Mouse (Mus musculus): Measurements from ENCODE around the gene Kndc1.

Gene Kndc1

GRCm38 (mm10) chr7:139894655-139895557, at the start of gene Kndc1:
Gene Kndc1 (plus strand): TSS chr7:139894696.
- DNase-seq (ENCODE audit: low spot score) = peak; percentile 70

- no peak for DNase-seq (ENCODE audit: low spot score)
Observed at GRCm38 (mm10) chr7:139845101-139845500, 49.4 kb upstream of the Kndc1 start.

- no peak for DNase-seq (ENCODE audit: low spot score)
Observed at GRCm38 (mm10) chr7:139850152-139850551, 44.3 kb upstream of the Kndc1 start.

DNA sequence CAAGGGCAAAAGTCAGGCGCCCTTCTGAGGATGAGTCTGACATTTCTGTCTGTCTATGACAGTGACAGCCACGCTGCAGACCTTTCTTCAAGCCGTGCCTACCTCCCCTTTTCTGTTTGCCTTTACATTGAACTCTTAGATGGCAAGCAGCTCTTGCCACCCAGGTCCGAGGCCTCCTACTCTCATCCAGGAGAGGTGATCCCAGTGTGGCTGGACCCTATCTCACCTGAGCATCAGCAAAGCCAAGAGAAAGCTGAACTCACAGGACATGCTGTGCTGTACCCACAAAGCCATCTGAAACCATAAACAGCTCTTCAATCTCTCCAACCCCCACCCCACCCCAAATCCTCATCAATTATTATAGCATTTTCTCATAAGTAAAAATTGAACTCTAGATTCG, 43.8 kb upstream of the Kndc1 start:
- no peak for DNase-seq (ENCODE audit: low spot score)

DNA sequence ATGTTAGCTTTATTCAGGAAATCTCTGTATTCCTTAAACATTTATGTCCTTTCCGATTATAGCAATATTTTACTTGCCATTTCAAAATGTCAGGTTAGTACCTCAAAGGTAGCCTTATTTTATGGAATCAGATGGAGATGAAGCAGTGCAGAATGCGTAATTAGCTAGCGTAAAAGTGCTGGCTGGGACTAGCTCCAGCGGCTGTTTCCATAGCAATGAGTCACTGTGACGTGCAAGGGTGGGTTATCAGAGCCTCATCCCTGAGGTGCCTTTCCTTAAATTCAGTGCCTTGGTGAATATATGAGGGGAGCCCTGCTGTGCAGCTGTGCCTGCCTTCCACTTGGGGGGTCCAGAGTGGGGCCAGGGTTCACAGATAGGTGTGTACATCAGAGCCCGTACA, 43.4 kb upstream of the Kndc1 start:
- DNase-seq (ENCODE audit: low spot score) = no peak

- no peak for DNase-seq (ENCODE audit: low spot score)
Observed at GRCm38 (mm10) chr7:139855261-139855660, 39.2 kb upstream of the Kndc1 start.

DNA sequence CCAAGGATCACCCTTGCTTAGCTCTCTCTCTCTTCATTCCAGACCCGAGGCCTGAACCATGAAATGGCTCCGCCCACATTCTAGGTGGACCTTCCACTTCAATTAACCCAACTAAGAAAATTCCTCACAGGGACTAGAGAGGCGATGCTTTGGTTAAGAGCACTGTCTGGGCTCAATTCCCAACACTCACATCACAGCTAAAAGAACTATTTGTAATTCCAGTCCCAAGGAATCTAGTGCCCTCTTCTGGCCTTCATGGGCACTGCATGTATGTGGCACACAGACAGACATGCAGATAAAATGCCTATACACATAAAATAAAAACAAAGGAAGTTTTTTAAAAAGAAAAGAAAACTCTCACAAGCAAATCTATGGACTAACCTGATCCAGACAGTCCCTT, 33.1 kb upstream of the Kndc1 start:
- peak; percentile 79 for DNase-seq (ENCODE audit: low spot score)

- DNase-seq (ENCODE audit: low spot score) = no peak
Observed at GRCm38 (mm10) chr7:139863076-139863475, 31.4 kb upstream of the Kndc1 start.

DNA sequence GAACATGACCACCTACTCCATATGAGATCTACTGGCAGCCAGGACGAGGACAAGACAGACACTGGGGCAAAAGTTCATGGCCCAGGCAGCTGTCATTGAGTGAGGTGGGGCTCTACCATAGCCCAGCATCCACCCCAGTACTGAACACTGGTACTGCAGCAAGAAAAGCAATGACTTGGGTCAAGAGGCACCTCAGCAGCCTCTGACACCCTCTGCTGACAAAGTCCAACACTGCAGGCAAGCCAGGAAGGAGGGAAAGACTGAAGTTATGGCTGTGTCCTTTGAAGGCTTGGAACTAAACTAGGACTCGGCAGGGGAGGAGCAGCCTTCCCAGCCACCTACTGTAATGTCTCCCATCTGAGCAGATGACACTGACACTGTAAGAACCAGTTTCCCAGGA, 30.2 kb upstream of the Kndc1 start:
- peak; percentile 59 for DNase-seq (ENCODE audit: low spot score)

- DNase-seq (ENCODE audit: low spot score) = no peak
Observed at GRCm38 (mm10) chr7:139864871-139865270, 29.6 kb upstream of the Kndc1 start.

DNA sequence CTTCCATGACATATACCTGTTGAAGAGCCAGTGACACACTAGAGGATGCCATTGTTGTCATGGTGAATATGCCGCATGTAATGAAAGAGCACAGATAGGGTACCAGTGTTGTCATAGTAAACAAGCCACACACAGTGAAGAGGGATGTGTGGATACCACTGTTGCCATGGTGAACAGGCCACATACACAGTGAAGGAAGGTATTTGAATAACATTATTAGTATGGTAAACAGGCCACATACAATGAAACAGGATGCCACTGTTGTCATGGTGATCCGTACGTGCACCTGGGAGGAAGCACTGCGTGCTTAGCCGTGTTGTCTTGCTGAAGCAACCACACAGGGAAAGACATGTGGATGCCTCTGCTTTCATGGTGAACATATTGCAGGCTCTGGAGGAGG, 23.5 kb upstream of the Kndc1 start:
- DNase-seq (ENCODE audit: low spot score) = no peak

- DNase-seq (ENCODE audit: low spot score) = peak; percentile 61
Observed at GRCm38 (mm10) chr7:139877167-139877792, 17.2 kb upstream of the Kndc1 start.

- DNase-seq (ENCODE audit: low spot score) = no peak
Observed at GRCm38 (mm10) chr7:139878122-139878521, 16.4 kb upstream of the Kndc1 start.

DNA sequence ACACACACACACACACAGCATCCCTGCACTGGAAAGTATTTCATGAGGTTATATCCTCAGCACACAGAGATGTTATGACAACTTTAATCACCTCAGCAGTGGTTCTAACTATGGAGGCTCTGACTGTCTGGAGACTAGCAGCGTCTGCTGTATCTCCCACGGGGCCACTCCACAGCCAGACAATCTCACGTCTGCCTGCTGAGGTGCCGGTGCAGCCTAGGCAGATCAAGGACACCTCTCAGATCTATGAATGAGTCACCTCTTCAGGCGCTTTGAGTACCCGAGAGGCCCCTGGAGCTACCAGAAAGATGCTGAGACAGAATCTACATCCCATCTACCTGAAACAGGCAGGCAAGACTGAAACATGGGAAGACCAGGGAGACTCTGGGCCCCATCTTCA, 15.9 kb upstream of the Kndc1 start:
- DNase-seq (ENCODE audit: low spot score) = no peak

DNA sequence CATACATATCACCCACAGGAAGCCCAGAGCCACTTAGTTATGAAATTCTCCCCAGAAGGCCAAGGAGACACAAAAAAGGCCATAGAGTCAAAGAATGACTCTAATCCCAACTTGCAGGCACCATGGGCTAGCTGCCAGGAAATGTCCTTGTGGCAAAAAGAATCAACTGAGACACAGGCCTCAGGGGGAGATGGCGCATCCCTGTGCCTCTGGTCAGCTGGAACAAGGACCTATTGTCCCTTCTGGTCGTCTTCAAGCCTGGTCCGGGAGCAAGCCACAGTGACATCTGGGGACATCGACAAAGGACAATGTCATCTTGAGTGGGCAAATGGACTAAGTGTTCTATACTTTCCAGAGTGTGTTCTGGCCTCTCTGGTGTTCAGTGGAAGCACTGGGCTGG, 11.0 kb upstream of the Kndc1 start:
- DNase-seq (ENCODE audit: low spot score) = peak; percentile 59

DNA sequence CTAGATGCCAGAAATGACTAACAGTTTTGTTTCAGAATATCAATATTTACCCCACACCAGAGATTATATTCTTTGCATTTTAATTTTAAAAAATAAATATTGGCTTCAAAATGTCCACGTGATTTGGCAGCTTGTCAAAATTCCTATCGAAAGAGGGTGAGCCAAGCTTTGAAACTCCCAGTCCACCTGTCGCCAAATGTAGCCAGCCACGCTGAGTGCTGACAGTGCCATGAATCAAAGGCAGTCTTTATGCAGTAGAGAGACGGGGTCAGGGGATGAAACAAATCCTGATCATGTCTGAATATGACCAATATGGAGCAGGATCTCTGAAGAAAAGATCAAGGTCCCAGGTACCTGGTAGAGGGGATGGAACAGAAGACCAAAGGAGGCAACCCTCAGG, 2.7 kb upstream of the Kndc1 start:
- no peak for DNase-seq (ENCODE audit: low spot score)

GRCm38 (mm10) chr7:139896271-139896670, 1.8 kb downstream of the Kndc1 start:
- DNase-seq (ENCODE audit: low spot score) = no peak

GRCm38 (mm10) chr7:139896796-139897195, 2.3 kb downstream of the Kndc1 start:
- no peak for DNase-seq (ENCODE audit: low spot score)

GRCm38 (mm10) chr7:139898606-139899005, 4.1 kb downstream of the Kndc1 start:
- no peak for DNase-seq (ENCODE audit: low spot score)

DNA sequence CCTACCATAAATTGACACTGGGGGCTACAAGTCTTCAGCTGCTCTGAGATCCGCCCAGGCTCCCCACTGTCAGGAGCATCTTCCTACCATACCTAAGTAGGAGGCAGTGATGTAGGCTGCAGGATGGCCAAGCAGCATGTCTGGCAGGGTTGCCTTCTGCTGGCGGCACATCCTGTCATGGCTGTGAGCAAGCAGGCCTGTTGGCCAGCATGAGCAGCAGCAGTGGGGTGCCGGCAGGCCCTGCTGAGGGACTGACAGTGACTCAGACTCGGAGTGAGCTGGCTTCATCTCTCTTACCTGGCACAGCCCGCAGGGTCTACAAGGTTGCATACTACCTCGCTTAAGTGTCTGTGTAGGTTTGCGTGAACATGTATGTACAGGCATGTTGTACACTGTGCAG, 5.0 kb downstream of the Kndc1 start:
- DNase-seq (ENCODE audit: low spot score) = no peak

GRCm38 (mm10) chr7:139900456-139900855, 6.0 kb downstream of the Kndc1 start:
- no peak for DNase-seq (ENCODE audit: low spot score)

GRCm38 (mm10) chr7:139900896-139901295, 6.4 kb downstream of the Kndc1 start:
- DNase-seq (ENCODE audit: low spot score) = no peak

GRCm38 (mm10) chr7:139901981-139902380, 7.5 kb downstream of the Kndc1 start:
- no peak for DNase-seq (ENCODE audit: low spot score)

GRCm38 (mm10) chr7:139905261-139905660, 10.8 kb downstream of the Kndc1 start:
- DNase-seq (ENCODE audit: low spot score) = no peak

Measured in testis, postnatal 10 days (tissue).